Mouse (Mus musculus) layer of hippocampus, postnatal 36 days (tissue): ENCODE measurements around the gene Gm11146. TPM values are rescaled to one million over a fixed set of nuclear protein-coding genes. Genes with fewer than 3 reads are reported as not detected.

Source experiments
- DNase-seq, 2 experiments: peaks; one replicate each; pipeline ENCODE4 v3.0.0; 2022
- microRNA-seq, 2 experiments: library from miRNA; unstranded; fragments of <30 nt; microRNA quantifications; one replicate each; pipeline ENCODE4 v1.2.0; 2021
- total RNA-seq, 2 experiments: library from RNA; stranded (reverse); gene quantifications; 2 replicates each; pipeline ENCODE4 v1.2.3; 2021

The Gm11146 gene
- total RNA-seq, 2 experiments from 2014 or later = not detected

- no peak for DNase-seq
Measured at GRCm38 (mm10) chr16:77556446-77557105, 45.3 kb downstream of the Gm11146 start.

GRCm38 (mm10) chr16:77551051-77551450 is 50.8 kb downstream of the Gm11146 start:
- DNase-seq = no peak

Small RNA genes lying within 50 kb of the gene (microRNA-seq; reads per million reads assigned to microRNA genes)
- gene Mir125b-2 (417 to 549 reads per million in 2 experiments), gene Mir99a (33,330 to 70,134 reads per million in 2 experiments), gene Mirlet7c-1 (468 to 1,000 reads per million in 2 experiments)
